Mouse (Mus musculus): Measurements from ENCODE around the gene Arhgap6.
A peak's percentile ranks its signal among the peaks of the same experiment; 100 is the strongest.

Gene Arhgap6

DNA sequence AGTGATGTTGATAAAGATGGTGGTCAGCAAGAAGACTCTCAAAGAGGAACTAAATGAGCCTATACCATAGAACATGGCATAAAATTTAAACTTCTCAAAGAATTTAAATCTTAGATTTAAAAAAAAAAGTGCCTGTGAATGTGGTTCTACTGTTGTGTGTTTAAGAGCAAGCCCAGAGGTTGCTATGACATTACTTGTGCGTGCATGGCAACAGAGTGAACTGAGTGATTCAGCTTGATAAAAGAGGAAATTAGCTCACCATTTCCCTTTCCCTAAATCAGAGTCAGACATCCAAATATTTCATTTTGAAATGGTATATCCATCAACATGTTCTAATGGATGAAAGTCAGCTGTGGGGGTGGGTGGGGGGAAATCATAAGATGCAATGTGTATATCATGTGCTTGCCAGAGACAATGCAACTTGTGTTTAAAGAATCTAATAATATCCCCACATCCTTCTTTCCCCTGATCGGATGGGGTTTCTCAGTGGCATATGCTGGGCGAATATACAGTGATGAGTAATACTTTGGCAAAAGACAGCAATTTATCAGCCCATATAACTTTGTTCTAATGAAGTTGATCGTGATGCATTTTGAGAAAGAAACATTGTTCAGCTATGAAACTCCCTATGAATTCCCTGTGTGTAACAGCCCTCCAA is 328.3 kb downstream of the Arhgap6 start:
- DNase-seq (ENCODE audit: low spot score): peak; percentile 18

- no peak for DNase-seq (ENCODE audit: low spot score)
These were observed 328.9 kb downstream of the Arhgap6 start for GRCm38 (mm10) chrX:169123773-169124151.

DNA sequence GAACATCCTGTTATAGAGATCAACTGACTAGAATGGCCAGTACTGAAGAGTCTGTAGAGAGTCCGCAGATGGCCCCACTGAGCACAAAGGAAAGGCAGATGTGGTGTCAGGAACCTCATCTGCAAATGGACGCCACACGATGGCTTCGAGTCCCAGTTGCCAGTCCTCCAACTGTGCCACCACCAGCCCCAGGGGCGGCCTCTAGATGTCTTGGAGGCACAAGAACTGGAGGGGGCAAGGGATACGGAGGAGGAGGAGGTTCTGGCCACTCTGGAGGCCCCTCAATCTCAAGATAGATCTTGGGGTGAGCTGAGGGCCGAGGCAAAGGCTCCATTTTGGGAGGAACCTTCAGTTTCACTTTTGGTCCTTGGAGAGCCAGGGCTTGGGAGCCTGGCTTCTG is 344.9 kb downstream of the Arhgap6 start:
- no peak for DNase-seq (ENCODE audit: low spot score)

DNA sequence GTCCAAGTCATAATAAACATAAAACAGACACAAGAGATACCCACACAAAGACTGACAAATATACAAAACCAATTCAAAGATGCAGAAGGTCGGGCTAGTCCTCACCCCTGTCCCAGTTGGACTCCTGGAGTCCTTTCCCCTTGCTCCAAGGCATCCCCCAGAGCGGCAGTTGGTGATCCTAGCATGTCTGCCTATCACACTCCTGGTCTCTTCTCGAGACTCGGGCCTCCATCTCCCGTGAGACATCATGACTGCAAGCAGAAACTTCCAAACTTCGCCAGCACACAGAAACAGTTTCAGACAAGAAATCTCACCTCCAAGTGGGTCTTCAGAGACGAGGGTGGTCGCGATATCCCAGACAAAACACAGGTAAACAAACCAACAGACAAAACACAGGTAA is 345.6 kb downstream of the Arhgap6 start:
- no peak for DNase-seq (ENCODE audit: low spot score)

- no peak for DNase-seq (ENCODE audit: low spot score)
These were observed 358.9 kb downstream of the Arhgap6 start for GRCm38 (mm10) chrX:169153805-169154204.

DNA sequence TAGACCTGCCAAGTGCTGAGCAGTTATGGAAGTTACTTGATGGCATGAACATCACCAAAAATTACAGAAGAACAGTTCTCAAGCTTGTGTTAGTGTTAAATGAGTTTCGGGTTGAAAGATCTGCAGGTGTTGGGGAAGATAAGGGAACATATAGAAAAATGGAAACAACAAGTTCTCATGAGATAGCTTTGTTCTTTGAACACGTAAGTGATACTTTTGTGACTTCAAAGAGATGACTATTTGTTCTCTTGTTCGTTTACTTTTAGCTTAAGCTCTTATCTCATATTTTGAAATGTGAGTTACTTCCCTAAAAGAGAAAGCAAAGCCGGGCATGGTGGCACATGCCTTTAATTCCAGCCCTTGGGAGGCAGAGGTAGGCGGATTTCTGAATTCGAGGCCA is 363.5 kb downstream of the Arhgap6 start:
- no peak for DNase-seq (ENCODE audit: low spot score)

GRCm38 (mm10) chrX:169170981-169171380 is 376.1 kb downstream of the Arhgap6 start:
- no peak for DNase-seq (ENCODE audit: low spot score)

- DNase-seq (ENCODE audit: low spot score): peak; percentile 16
These were observed 378.9 kb downstream of the Arhgap6 start for GRCm38 (mm10) chrX:169173796-169174195.

DNA sequence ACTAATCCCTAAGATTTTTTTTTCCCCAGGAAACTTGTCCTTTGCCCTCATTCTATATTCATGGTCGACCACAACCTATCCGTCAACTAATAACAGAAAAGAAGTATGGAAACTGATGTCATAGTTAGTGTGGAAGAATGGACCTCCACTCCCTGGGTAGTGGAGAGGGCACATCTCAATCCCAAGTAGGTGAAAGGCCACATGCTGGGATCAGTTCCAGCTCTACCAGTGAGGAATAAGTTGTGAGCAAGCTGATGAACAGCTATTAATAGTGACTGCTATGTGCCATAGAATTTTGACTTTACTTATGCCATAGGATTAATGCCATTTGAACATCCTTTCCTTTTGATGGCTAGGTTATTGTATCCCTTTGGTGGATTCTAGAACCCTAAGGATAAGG is 383.7 kb downstream of the Arhgap6 start:
- no peak for DNase-seq (ENCODE audit: low spot score)

DNA sequence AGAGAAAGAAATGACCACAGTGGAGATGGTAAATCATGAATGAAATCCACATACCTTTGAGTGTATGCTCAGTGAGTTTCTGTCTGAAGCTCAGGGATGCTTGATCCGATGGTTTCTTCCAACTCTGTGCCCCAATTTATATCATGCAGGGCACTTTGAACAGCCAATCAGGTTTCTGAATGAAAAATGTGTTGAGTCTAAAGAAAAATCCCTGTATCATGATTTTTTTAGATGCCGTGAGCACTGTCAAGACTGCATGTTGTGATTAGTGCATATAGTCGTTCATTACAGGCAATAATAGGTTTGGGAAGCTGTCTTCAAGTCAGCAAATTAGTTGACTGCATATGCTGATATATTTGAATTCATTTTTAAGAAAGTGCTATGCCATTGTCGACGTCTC is 392.2 kb downstream of the Arhgap6 start, which contains the start of gene Amelx:
Gene Amelx, minus strand, starts transcription at position 101 of the 400 bp plus-strand sequence.
- DNase-seq (ENCODE audit: low spot score): no peak

- no peak for DNase-seq (ENCODE audit: low spot score)
These were observed 415.1 kb downstream of the Arhgap6 start for GRCm38 (mm10) chrX:169210019-169210418.

DNA sequence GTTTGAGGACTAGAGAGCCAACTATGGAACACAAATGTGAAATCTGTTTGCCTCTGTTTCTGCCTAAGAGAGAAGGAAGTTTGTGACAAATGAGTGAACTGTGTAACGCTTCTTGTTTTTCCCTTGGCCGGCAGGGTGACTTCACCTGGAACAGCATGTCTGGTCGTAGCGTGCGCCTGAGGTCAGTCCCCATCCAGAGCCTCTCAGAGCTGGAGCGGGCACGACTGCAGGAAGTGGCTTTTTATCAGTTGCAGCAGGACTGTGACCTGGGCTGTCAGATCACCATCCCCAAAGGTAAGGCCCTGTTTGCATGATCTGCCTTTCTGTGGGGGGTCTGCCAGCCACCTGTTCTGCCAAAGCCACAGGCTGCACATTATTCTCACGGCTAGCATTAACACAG is 425.2 kb downstream of the Arhgap6 start:
- DNase-seq (ENCODE audit: low spot score): no peak

GRCm38 (mm10) chrX:169222357-169223062 is 427.6 kb downstream of the Arhgap6 start:
- DNase-seq (ENCODE audit: low spot score): no peak

GRCm38 (mm10) chrX:169255915-169256314 is 461.0 kb downstream of the Arhgap6 start:
- DNase-seq (ENCODE audit: low spot score): no peak

- no peak for DNase-seq (ENCODE audit: low spot score)
These were observed 461.8 kb downstream of the Arhgap6 start for GRCm38 (mm10) chrX:169256741-169257140.

GRCm38 (mm10) chrX:169261034-169261433 is 466.1 kb downstream of the Arhgap6 start:
- no peak for DNase-seq (ENCODE audit: low spot score)

GRCm38 (mm10) chrX:169262212-169262611 is 467.3 kb downstream of the Arhgap6 start:
- DNase-seq (ENCODE audit: low spot score): no peak

DNA sequence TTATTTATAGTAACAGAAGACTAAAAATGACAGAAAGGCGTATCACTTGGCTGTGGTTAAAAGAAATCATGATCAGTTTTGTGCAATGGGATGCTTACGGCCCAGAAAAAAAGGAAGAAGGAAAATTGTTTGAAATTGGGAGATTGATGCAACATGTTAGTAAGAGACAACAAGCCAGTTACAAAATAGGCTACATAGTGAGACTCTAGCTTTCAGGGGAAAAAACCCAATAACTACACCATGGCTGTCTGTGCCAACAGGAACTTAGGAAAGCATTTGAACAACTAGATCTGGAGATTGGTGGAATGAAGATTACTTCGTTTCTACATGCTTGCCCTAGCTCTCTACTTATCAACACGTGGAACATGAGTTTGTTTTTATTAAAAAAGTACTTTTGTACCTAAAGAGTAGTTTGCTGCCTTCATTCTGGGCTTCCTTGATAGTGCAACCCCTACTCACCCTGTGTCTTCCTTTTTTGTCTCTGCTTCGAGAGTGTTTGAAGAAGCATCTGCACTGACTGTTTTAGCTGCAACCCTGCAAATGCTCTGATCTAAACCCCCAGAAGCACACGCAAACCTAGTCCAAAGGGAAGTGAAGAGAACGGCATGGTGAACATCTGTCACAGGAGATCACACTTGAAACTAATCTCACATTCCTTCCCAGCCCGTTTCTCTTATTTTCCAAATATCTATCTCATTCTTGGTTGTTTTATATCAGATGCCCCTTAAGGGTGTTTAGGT is 468.7 kb downstream of the Arhgap6 start:
- no peak for DNase-seq (ENCODE audit: low spot score)

DNA sequence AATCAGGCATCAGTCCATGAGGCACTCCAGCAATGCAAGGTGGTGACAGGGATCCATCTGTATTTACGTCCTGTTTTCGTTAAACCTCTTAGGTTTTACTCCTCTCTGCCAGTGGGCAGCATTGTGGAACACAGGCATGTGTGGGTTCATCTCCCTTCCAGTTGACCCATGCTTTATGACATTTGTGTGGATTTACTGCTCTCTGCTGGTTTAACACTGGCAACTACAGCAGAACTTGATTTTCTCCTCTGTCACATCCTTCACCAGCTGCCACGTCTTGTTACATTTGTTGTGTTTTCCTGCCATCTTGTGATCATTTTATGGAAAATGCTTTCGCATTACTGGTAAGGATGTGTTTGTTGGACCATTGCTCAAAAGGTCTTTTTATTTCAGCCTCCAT is 504.7 kb downstream of the Arhgap6 start:
- DNase-seq (ENCODE audit: low spot score): peak; percentile 25

GRCm38 (mm10) chrX:169302271-169303045 is 507.6 kb downstream of the Arhgap6 start:
- DNase-seq (ENCODE audit: low spot score): peak; percentile 21

DNA sequence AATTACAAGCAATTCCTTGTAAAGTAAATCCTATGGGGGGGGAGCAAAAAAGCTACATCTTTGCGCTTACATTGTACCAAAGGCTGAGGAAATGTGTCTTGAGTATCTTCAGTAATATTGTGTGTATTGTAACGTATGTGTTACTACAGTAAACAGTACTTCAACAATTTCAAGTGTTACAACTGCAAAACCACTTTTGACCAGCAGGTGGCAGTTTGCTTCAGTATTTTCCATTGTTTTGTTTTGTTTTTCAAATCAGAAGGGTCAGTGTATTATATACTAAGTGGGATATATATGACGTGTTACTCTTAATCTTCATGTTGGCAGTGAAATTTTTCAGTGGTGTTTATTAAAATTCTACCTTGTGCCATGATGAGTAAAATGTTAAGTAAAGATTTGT is 509.0 kb downstream of the Arhgap6 start:
- peak; percentile 20 for DNase-seq (ENCODE audit: low spot score)

GRCm38 (mm10) chrX:169308559-169308958 is 513.7 kb downstream of the Arhgap6 start:
- DNase-seq (ENCODE audit: low spot score): no peak

All from lung, postnatal 25 days (tissue).